Mouse (Mus musculus): ENCODE results near the gene Lrrc28. TPM values are rescaled to one million over a fixed set of nuclear protein-coding genes. Genes with fewer than 3 reads are reported as not detected.

Gene Lrrc28
- polyA plus RNA-seq, 1 experiment from 2014 or later: 10.7 TPM

DNA sequence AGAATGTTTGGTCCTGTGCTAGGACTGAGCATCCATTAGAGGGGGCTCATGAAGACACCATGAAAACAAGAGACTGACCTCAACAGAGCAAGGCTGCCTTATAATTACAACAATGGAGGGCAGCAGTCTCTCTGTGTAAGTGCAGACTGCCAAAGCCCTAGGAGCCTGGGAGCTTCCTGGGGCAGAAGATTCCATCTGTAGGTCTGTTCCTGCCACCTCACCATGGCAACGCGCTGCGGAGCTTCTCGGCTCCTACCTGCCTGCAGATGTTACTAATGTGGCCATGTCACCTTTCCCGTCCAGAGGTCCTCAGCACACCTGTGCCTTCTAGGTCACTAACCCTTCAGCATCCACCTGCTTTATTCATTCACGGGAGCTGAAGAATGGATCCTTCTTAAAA is 52.4 kb downstream of the Lrrc28 start:
- Histone ChIP-seq H3K9me3 (ENCODE audit: control insufficient read depth, low read length) (no peaks in the 10 kb centered on the region), H3K9ac (ENCODE audit: low read depth, low read length) (no peak overlapping the region), H3K27me3 (replicated peaks; ENCODE audit: control insufficient read depth, insufficient read depth, low read length) (no peaks in the 10 kb centered on the region), H3K4me1 (ENCODE audit: control insufficient read depth, insufficient read depth, low read length) (no peaks in the 10 kb centered on the region), H3K27ac (ENCODE audit: low read length) (no peak overlapping the region), H3K36me3 (ENCODE audit: control insufficient read depth, insufficient read depth, low read length) (no peaks in the 10 kb centered on the region), H3K4me2 (ENCODE audit: low read depth, low read length) (no peak overlapping the region), H3K4me3 (ENCODE audit: low read length) (no peak overlapping the region)
- WGBS: 94% methylated on average over 6 of the region's 6 CpGs
- no peak for ATAC-seq

DNA sequence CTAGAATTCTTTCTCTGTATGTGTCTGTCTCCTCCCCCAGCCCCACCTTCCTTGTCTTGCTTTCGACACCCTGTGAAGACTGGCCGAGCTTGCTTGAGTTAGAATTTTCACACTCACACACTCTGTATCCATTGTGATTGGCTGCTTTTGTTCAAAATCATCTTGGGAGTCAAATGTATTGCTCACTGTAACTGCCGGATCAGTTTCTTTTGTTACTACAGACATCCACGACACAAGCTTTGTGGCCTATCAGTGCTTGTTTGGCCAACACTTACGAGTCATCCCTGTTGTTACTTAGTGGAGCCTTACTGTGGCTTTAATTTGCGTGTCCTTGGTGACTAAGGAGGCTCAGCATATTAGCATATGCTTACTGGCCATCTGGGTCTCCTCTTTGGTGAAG is 56.3 kb downstream of the Lrrc28 start:
- ATAC-seq: no peak
- no peaks in the 10 kb centered on the region for H3K9me3 ChIP-seq (ENCODE audit: control insufficient read depth, low read length)
- WGBS: 72% methylated on average over 6 of the region's 6 CpGs
- H3K27me3 ChIP-seq (replicated peaks; ENCODE audit: control insufficient read depth, insufficient read depth, low read length): no peaks in the 10 kb centered on the region
- H3K27ac ChIP-seq (ENCODE audit: low read length): no peak overlapping the region
- H3K9ac ChIP-seq (ENCODE audit: low read depth, low read length): no peak overlapping the region
- H3K4me2 ChIP-seq (ENCODE audit: low read depth, low read length): no peak overlapping the region
- no peaks in the 10 kb centered on the region for H3K36me3 ChIP-seq (ENCODE audit: control insufficient read depth, insufficient read depth, low read length)
- no peak overlapping the region for H3K4me3 ChIP-seq (ENCODE audit: low read length)
- H3K4me1 ChIP-seq (ENCODE audit: control insufficient read depth, insufficient read depth, low read length): no peaks in the 10 kb centered on the region

DNA sequence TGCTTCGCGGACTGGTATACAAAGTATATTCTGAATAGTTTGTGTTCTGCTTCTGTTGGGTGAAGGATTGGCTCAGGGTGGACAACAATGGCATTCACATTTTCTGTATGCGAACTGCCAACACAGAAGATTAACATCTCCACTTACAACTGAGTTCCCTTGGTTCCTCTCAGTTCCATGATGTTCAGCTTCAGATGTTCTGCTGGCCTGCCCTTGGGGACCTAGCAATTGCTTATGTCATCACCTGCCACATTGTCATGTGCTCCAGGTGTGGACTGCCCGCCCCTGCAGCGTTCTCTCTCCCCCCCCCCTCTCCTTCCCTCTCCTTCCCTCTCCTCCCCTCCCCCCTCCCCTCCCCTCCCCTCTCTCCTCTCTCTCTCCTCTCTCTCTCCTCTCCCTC is 58.6 kb downstream of the Lrrc28 start:
- no peaks in the 10 kb centered on the region for H3K9me3 ChIP-seq (ENCODE audit: control insufficient read depth, low read length)
- no peak overlapping the region for H3K4me2 ChIP-seq (ENCODE audit: low read depth, low read length)
- 78% methylated on average over 5 of the region's 5 CpGs for WGBS
- H3K4me1 ChIP-seq (ENCODE audit: control insufficient read depth, insufficient read depth, low read length): no peaks in the 10 kb centered on the region
- no peak overlapping the region for H3K9ac ChIP-seq (ENCODE audit: low read depth, low read length)
- H3K27ac ChIP-seq (ENCODE audit: low read length): no peak overlapping the region
- no peak overlapping the region for H3K4me3 ChIP-seq (ENCODE audit: low read length)
- ATAC-seq: no peak
- no peaks in the 10 kb centered on the region for H3K36me3 ChIP-seq (ENCODE audit: control insufficient read depth, insufficient read depth, low read length)
- H3K27me3 ChIP-seq (replicated peaks; ENCODE audit: control insufficient read depth, insufficient read depth, low read length): no peaks in the 10 kb centered on the region

DNA sequence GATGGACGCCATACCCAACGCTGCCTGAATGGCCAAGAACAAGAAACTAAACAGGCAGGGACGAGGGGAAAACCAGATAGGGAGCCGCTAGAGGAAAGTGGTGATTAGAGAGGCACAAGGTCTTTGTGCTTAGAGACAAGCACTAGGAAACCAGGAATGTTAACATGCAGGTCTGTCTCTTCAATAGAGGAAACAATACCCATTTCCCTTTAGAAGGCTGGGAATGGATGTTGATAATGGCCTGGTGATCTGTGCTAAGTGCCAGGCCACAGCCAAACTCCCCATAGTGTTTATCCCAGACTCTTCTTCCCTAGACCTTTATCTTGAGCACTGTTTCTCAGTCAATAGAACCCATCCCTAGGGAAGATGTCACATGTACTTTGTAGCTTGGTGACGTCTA is 61.2 kb downstream of the Lrrc28 start:
- no peaks in the 10 kb centered on the region for H3K36me3 ChIP-seq (ENCODE audit: control insufficient read depth, insufficient read depth, low read length)
- H3K9me3 ChIP-seq (ENCODE audit: control insufficient read depth, low read length): no peaks in the 10 kb centered on the region
- H3K4me3 ChIP-seq (ENCODE audit: low read length): no peak overlapping the region
- WGBS: 75% methylated on average over 5 of the region's 5 CpGs
- no peaks in the 10 kb centered on the region for H3K27me3 ChIP-seq (replicated peaks; ENCODE audit: control insufficient read depth, insufficient read depth, low read length)
- no peak overlapping the region for H3K9ac ChIP-seq (ENCODE audit: low read depth, low read length)
- no peak overlapping the region for H3K27ac ChIP-seq (ENCODE audit: low read length)
- H3K4me1 ChIP-seq (ENCODE audit: control insufficient read depth, insufficient read depth, low read length): no peaks in the 10 kb centered on the region
- no peak overlapping the region for H3K4me2 ChIP-seq (ENCODE audit: low read depth, low read length)
- no peak for ATAC-seq

DNA sequence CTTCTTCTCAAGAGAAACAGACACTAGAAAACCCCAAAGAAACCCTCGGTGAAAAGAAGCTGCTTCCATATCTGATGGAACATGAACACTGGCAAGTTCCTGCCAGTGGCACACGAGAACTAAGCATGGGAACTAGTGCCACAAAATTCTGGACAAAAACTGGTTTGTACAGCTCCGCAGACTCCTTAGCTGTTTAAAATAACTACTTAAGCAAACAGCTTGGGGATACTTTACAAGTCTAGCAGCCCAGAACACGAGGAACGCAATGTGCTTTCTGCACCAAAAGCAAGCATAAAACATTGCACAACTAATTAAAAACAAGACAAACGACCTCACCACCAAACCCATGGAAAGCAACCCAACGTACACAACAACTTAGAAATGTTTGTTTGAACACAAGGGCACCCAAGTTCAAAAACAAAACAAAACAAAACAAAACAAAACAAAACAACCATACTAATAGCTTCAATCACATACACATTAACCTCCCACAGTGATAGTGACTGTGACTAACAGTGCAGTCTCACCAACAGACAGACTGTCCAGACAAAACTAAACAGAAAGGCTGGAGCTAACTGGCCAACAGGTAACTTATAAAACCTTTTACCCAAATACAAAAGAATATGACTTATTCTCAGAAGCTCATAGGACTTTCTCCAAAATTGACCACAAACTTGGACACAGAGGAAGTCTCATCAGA is 66.1 kb downstream of the Lrrc28 start:
- WGBS: 60% methylated on average over 7 of the region's 7 CpGs
- Histone ChIP-seq H3K4me2 (ENCODE audit: low read depth, low read length) (no peak overlapping the region), H3K9me3 (ENCODE audit: control insufficient read depth, low read length) (no peaks in the 10 kb centered on the region), H3K27ac (ENCODE audit: low read length) (no peak overlapping the region), H3K4me1 (ENCODE audit: control insufficient read depth, insufficient read depth, low read length) (no peaks in the 10 kb centered on the region), H3K36me3 (ENCODE audit: control insufficient read depth, insufficient read depth, low read length) (no peaks in the 10 kb centered on the region), H3K9ac (ENCODE audit: low read depth, low read length) (no peak overlapping the region), H3K27me3 (replicated peaks; ENCODE audit: control insufficient read depth, insufficient read depth, low read length) (no peaks in the 10 kb centered on the region), H3K4me3 (ENCODE audit: low read length) (no peak overlapping the region)
- ATAC-seq: no peak

DNA sequence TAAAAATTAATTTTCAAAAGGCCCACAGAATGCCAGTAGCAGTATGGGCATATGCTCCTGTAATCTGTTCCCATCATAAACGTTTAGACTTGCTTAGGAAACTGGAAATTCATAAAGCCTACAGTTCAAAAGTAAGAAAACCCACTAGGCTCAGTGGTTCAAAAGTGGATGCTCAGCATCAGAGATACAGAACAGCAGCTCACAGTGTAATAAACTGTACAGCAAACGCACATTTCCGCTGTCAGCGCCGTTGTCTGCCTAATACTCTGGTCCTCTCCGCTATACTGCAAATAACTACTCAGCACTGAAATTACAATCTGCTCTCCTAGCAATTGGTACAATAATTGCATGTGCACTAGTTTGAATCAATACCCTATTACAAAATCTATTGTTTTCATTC is 67.0 kb downstream of the Lrrc28 start:
- no peak for ATAC-seq
- no peak overlapping the region for H3K4me2 ChIP-seq (ENCODE audit: low read depth, low read length)
- no peaks in the 10 kb centered on the region for H3K9me3 ChIP-seq (ENCODE audit: control insufficient read depth, low read length)
- H3K4me1 ChIP-seq (ENCODE audit: control insufficient read depth, insufficient read depth, low read length): no peaks in the 10 kb centered on the region
- no peak overlapping the region for H3K4me3 ChIP-seq (ENCODE audit: low read length)
- no peak overlapping the region for H3K9ac ChIP-seq (ENCODE audit: low read depth, low read length)
- H3K27ac ChIP-seq (ENCODE audit: low read length): no peak overlapping the region
- no peaks in the 10 kb centered on the region for H3K36me3 ChIP-seq (ENCODE audit: control insufficient read depth, insufficient read depth, low read length)
- WGBS: 82% methylated on average over 6 of the region's 6 CpGs
- no peaks in the 10 kb centered on the region for H3K27me3 ChIP-seq (replicated peaks; ENCODE audit: control insufficient read depth, insufficient read depth, low read length)

DNA sequence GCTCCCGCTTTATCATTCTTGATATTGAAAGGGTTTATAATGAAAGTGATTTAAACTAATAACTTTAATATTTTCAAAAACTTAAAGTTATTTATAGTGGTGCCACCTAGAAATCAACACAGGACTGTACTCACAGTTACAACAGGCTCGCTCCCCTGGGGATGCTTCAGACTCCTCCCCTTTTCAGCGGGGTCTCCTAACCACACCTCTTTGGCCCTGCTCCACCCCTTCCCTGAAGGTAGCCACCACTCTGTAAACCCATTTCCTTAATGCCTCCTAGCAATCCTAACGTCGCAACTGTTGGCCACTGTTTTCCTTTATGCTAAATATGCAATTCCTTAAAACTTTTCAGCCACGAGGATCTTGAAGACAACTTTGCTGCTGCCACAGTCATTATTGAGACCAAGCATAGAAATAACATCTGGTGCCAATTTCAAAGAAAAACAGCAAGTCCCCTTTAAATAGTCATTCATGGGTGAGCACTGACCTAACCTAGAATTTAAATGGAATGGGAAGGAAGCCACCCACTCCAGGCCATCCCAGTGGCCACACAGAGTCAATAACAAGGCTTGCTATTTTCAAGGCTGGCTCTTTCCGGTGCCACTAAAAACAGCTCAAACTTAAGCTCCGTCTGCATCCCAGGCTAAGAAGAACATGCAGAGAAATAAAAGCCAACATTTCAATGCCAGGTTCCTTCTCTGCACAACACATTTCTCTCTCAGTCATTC is 78.4 kb downstream of the Lrrc28 start:
- Histone ChIP-seq H3K27ac (ENCODE audit: low read length) (no peak overlapping the region), H3K4me3 (ENCODE audit: low read length) (no peak overlapping the region), H3K9ac (ENCODE audit: low read depth, low read length) (no peak overlapping the region), H3K9me3 (ENCODE audit: control insufficient read depth, low read length) (no peaks in the 10 kb centered on the region), H3K4me1 (ENCODE audit: control insufficient read depth, insufficient read depth, low read length) (no peaks in the 10 kb centered on the region), H3K4me2 (ENCODE audit: low read depth, low read length) (no peak overlapping the region), H3K27me3 (replicated peaks; ENCODE audit: control insufficient read depth, insufficient read depth, low read length) (no peaks in the 10 kb centered on the region), H3K36me3 (ENCODE audit: control insufficient read depth, insufficient read depth, low read length) (no peaks in the 10 kb centered on the region)
- no peak for ATAC-seq
- WGBS: 68% methylated on average over 8 of the region's 8 CpGs

DNA sequence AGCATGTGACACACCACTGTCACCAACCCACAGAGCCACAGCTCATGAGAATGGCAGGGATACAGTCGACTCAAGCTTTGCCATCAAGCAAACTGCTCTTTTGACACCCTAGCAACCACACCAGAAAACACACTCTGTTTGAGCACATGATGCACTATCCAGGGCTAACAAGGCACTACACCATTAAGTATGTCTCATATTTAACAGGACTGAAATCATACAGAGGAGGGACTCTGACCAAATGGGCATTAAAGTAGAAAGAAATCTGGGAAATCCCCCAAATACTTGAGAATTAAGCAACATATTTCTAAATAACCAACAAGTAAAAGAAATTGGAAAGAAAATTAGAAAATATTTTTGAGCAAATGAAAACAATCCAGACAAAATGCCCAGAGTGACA is 79.9 kb downstream of the Lrrc28 start:
- WGBS: 90% methylated on average over 1 of the region's 1 CpGs
- H3K4me1 ChIP-seq (ENCODE audit: control insufficient read depth, insufficient read depth, low read length): no peaks in the 10 kb centered on the region
- no peak for ATAC-seq
- H3K9ac ChIP-seq (ENCODE audit: low read depth, low read length): no peak overlapping the region
- no peaks in the 10 kb centered on the region for H3K9me3 ChIP-seq (ENCODE audit: control insufficient read depth, low read length)
- no peaks in the 10 kb centered on the region for H3K36me3 ChIP-seq (ENCODE audit: control insufficient read depth, insufficient read depth, low read length)
- H3K27ac ChIP-seq (ENCODE audit: low read length): no peak overlapping the region
- H3K4me3 ChIP-seq (ENCODE audit: low read length): no peak overlapping the region
- H3K4me2 ChIP-seq (ENCODE audit: low read depth, low read length): no peak overlapping the region
- H3K27me3 ChIP-seq (replicated peaks; ENCODE audit: control insufficient read depth, insufficient read depth, low read length): no peaks in the 10 kb centered on the region

DNA sequence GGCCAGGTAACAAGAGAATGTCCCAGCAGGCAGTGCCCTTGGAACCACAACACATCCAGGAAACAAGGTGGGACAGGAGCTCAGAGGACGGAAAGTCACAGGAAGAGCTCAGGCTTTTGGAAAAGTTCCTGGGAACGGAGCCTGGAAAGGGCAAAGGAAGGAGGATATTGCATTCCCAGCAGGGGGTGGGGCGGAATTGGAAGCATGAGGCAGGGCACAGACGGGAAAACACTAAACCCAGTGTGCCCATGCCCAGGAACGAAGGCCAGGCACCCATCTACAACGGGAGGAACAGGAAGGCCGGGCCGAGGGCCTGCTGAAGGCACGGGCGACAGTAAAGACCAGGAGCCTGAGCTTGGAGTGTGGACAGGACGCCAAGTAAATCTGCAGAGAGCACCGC is 82.9 kb downstream of the Lrrc28 start:
- H3K4me1 ChIP-seq (ENCODE audit: control insufficient read depth, insufficient read depth, low read length): no peaks in the 10 kb centered on the region
- WGBS: 61% methylated on average over 12 of the region's 12 CpGs
- H3K9me3 ChIP-seq (ENCODE audit: control insufficient read depth, low read length): no peaks in the 10 kb centered on the region
- no peaks in the 10 kb centered on the region for H3K36me3 ChIP-seq (ENCODE audit: control insufficient read depth, insufficient read depth, low read length)
- H3K4me3 ChIP-seq (ENCODE audit: low read length): no peak overlapping the region
- ATAC-seq: no peak
- no peaks in the 10 kb centered on the region for H3K27me3 ChIP-seq (replicated peaks; ENCODE audit: control insufficient read depth, insufficient read depth, low read length)
- H3K4me2 ChIP-seq (ENCODE audit: low read depth, low read length): no peak overlapping the region
- no peak overlapping the region for H3K27ac ChIP-seq (ENCODE audit: low read length)
- no peak overlapping the region for H3K9ac ChIP-seq (ENCODE audit: low read depth, low read length)
